Mouse (Mus musculus): ENCODE measurements around the gene Fgb. TPM values are rescaled to one million over a fixed set of nuclear protein-coding genes. Genes with fewer than 3 reads are reported as not detected.

Gene Fgb
- total and polyA plus RNA-seq, 3 experiments: not detected

- Histone ChIP-seq H3K27ac (no peak within 1 kb of the TSS), H3K4me1 (ENCODE audit: control insufficient read depth, insufficient read depth, low read length) (no peaks in the 10 kb centered on the region), H3K4me3 (no peak within 1 kb of the TSS), H3K27me3 (ENCODE audit: control insufficient read depth, insufficient read depth, low read length) (no peaks in the 10 kb centered on the region), H3K9ac (ENCODE audit: low read depth, low read length) (no peak within 1 kb of the TSS), H3K36me3 (ENCODE audit: control insufficient read depth, insufficient read depth, low read length) (no peaks in the 10 kb centered on the region), H3K79me2 (replicated peaks; ENCODE audit: control insufficient read depth, insufficient read depth, low read length) (no peaks in the 10 kb centered on the region)
- WGBS: 72% methylated on average over 9 of the region's 9 CpGs
- no peak for DNase-seq
- TF ChIP-seq POLR2A (IDR thresholded peaks at IDR 0.05; ENCODE audit: insufficient read depth, low read depth, low read length) (no peak), EP300 (IDR thresholded peaks at IDR 0.05; ENCODE audit: insufficient read depth, low read depth, low read length) (no peak), CTCF (IDR thresholded peaks at IDR 0.05) (no peak)
- intact Hi-C loops (cut with DNase I): no loop called here
Observed at GRCm38 (mm10) chr3:83025475-83026301, 24.0 kb downstream of the Fgb start, which contains the start of gene Fga. Gene Fga (plus strand): TSS chr3:83026076.

- no peak for DNase-seq
- WGBS: 73% methylated on average over 6 of the region's 6 CpGs
- no peak overlapping the region for H3K27ac ChIP-seq
- H3K79me2 ChIP-seq (replicated peaks; ENCODE audit: control insufficient read depth, insufficient read depth, low read length): no peaks in the 10 kb centered on the region
- no peaks in the 10 kb centered on the region for H3K4me1 ChIP-seq (ENCODE audit: control insufficient read depth, insufficient read depth, low read length)
- no peaks in the 10 kb centered on the region for H3K36me3 ChIP-seq (ENCODE audit: control insufficient read depth, insufficient read depth, low read length)
- no peak for TF ChIP-seq CTCF (IDR thresholded peaks at IDR 0.05)
- no peak for TF ChIP-seq EP300 (IDR thresholded peaks at IDR 0.05; ENCODE audit: insufficient read depth, low read depth, low read length)
- TF ChIP-seq POLR2A (IDR thresholded peaks at IDR 0.05; ENCODE audit: insufficient read depth, low read depth, low read length): no peak
- H3K27me3 ChIP-seq (ENCODE audit: control insufficient read depth, insufficient read depth, low read length): no peaks in the 10 kb centered on the region
- H3K9ac ChIP-seq (ENCODE audit: low read depth, low read length): no peak overlapping the region
- intact Hi-C loops (cut with DNase I): no loop called here
- no peak overlapping the region for H3K4me3 ChIP-seq
Observed at GRCm38 (mm10) chr3:83025036-83025435, 24.6 kb downstream of the Fgb start.

- 82% methylated on average over 5 of the region's 5 CpGs for WGBS
- DNase-seq: no peak
- H3K27me3 ChIP-seq (ENCODE audit: control insufficient read depth, insufficient read depth, low read length): no peaks in the 10 kb centered on the region
- no peak overlapping the region for H3K9ac ChIP-seq (ENCODE audit: low read depth, low read length)
- H3K4me1 ChIP-seq (ENCODE audit: control insufficient read depth, insufficient read depth, low read length): no peaks in the 10 kb centered on the region
- H3K36me3 ChIP-seq (ENCODE audit: control insufficient read depth, insufficient read depth, low read length): no peaks in the 10 kb centered on the region
- H3K4me3 ChIP-seq: no peak overlapping the region
- intact Hi-C loops (cut with DNase I): no loop called here
- TF ChIP-seq POLR2A (IDR thresholded peaks at IDR 0.05; ENCODE audit: insufficient read depth, low read depth, low read length) (no peak), CTCF (IDR thresholded peaks at IDR 0.05) (no peak), EP300 (IDR thresholded peaks at IDR 0.05; ENCODE audit: insufficient read depth, low read depth, low read length) (no peak)
- H3K79me2 ChIP-seq (replicated peaks; ENCODE audit: control insufficient read depth, insufficient read depth, low read length): no peaks in the 10 kb centered on the region
- H3K27ac ChIP-seq: no peak overlapping the region
Observed at GRCm38 (mm10) chr3:83021176-83021575, 28.5 kb downstream of the Fgb start.

GRCm38 (mm10) chr3:83020387-83020786 lies 29.3 kb downstream of the Fgb start:
- Histone ChIP-seq H3K79me2 (replicated peaks; ENCODE audit: control insufficient read depth, insufficient read depth, low read length) (no peaks in the 10 kb centered on the region), H3K27ac (no peak overlapping the region), H3K36me3 (ENCODE audit: control insufficient read depth, insufficient read depth, low read length) (no peaks in the 10 kb centered on the region), H3K9ac (ENCODE audit: low read depth, low read length) (no peak overlapping the region), H3K4me1 (ENCODE audit: control insufficient read depth, insufficient read depth, low read length) (no peaks in the 10 kb centered on the region), H3K4me3 (no peak overlapping the region), H3K27me3 (ENCODE audit: control insufficient read depth, insufficient read depth, low read length) (no peaks in the 10 kb centered on the region)
- 79% methylated on average over 2 of the region's 2 CpGs for WGBS
- no peak for TF ChIP-seq EP300 (IDR thresholded peaks at IDR 0.05; ENCODE audit: insufficient read depth, low read depth, low read length)
- no peak for TF ChIP-seq POLR2A (IDR thresholded peaks at IDR 0.05; ENCODE audit: insufficient read depth, low read depth, low read length)
- TF ChIP-seq CTCF (IDR thresholded peaks at IDR 0.05): no peak
- intact Hi-C loops (cut with DNase I): no loop called here
- DNase-seq: no peak

GRCm38 (mm10) chr3:83016236-83016635 lies 33.4 kb downstream of the Fgb start:
- intact Hi-C loops (cut with DNase I): no loop called here
- Histone ChIP-seq H3K27me3 (ENCODE audit: control insufficient read depth, insufficient read depth, low read length) (no peaks in the 10 kb centered on the region), H3K4me1 (ENCODE audit: control insufficient read depth, insufficient read depth, low read length) (no peaks in the 10 kb centered on the region), H3K4me3 (no peak overlapping the region), H3K27ac (no peak overlapping the region), H3K36me3 (ENCODE audit: control insufficient read depth, insufficient read depth, low read length) (no peaks in the 10 kb centered on the region), H3K79me2 (replicated peaks; ENCODE audit: control insufficient read depth, insufficient read depth, low read length) (no peaks in the 10 kb centered on the region), H3K9ac (ENCODE audit: low read depth, low read length) (no peak overlapping the region)
- no peak for DNase-seq
- no peak for TF ChIP-seq EP300 (IDR thresholded peaks at IDR 0.05; ENCODE audit: insufficient read depth, low read depth, low read length)
- no peak for TF ChIP-seq CTCF (IDR thresholded peaks at IDR 0.05)
- TF ChIP-seq POLR2A (IDR thresholded peaks at IDR 0.05; ENCODE audit: insufficient read depth, low read depth, low read length): no peak
- 60% methylated on average over 1 of the region's 1 CpGs for WGBS

GRCm38 (mm10) chr3:83013951-83014350 lies 35.7 kb downstream of the Fgb start:
- no peak overlapping the region for H3K4me3 ChIP-seq
- H3K27me3 ChIP-seq (ENCODE audit: control insufficient read depth, insufficient read depth, low read length): no peaks in the 10 kb centered on the region
- no peak overlapping the region for H3K27ac ChIP-seq
- intact Hi-C loops (cut with DNase I): no loop called here
- no peaks in the 10 kb centered on the region for H3K79me2 ChIP-seq (replicated peaks; ENCODE audit: control insufficient read depth, insufficient read depth, low read length)
- no peak overlapping the region for H3K9ac ChIP-seq (ENCODE audit: low read depth, low read length)
- TF ChIP-seq EP300 (IDR thresholded peaks at IDR 0.05; ENCODE audit: insufficient read depth, low read depth, low read length) (no peak), POLR2A (IDR thresholded peaks at IDR 0.05; ENCODE audit: insufficient read depth, low read depth, low read length) (no peak), CTCF (IDR thresholded peaks at IDR 0.05) (no peak)
- no peaks in the 10 kb centered on the region for H3K36me3 ChIP-seq (ENCODE audit: control insufficient read depth, insufficient read depth, low read length)
- H3K4me1 ChIP-seq (ENCODE audit: control insufficient read depth, insufficient read depth, low read length): no peaks in the 10 kb centered on the region
- WGBS: 86% methylated on average over 10 of the region's 10 CpGs
- DNase-seq: no peak
